Mouse (Mus musculus) G1E (cell line): ENCODE data around the gene Polk.

Experiments
- CTCF ChIP-seq: IDR thresholded peaks from 2 replicates; pipeline ENCODE4 v1.5.1; 2012; ENCODE audit warnings: low read depth, low read length, inconsistent platforms, mixed read lengths
- GATA1 ChIP-seq: IDR thresholded peaks from 2 replicates; pipeline ENCODE4 v1.6.1; 2012; ENCODE audit warnings: borderline replicate concordance, low read length, inconsistent platforms, mixed read lengths

DNA sequence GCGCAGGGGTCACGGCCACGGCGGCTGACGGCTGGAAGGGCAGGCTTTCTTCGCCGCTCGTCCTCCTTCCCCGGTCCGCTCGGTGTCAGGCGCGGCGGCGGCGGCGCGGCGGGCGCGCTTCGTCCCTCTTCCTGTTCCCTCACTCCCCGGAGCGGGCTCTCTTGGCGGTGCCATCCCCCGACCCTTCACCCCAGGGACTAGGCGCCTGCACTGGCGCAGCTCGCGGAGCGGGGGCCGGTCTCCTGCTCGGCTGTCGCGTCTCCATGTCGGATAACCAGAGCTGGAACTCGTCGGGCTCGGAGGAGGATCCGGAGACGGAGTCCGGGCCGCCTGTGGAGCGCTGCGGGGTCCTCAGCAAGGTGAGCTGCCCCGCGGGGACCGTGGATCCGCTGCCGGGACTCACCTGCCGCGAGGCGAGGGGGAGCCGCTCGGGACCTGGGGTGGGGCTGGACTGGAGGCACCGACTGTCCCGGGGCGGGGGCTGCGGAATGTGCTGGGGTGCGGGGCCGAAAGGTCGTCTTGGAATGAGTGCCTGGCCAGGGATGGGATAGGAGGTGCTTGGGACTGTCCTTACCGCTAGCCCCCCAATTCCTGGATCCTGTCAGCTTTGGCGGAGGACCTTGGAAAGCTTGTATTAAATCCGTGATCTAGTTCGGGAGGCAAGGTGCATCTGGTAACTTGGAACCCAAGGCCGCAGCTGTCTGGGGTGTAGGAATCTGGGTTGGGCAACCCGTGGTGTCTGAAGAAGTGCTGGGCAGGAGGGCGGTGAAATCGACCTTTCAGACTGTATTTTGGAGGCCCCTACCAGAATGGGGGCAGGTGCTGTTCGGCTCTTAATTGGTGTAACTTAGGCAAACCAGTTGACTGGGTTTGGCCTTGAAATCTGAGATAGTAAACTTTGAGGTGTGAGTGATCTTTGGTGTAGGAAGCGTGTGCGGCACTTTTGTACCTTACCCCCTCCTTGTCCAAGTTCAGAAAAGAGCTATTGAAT lies 817 bp upstream of the Polk start:
- TF ChIP-seq CTCF (no peak), GATA1 (no peak)
